Mouse (Mus musculus) forelimb bud, embryonic 11.5 days (tissue): ENCODE data around the gene Selenoh.

ENCODE experiments used
- DNase-seq: peaks from one replicate; pipeline ENCODE4 v3.0.0-alpha.2; 2012; ENCODE audit warnings: low read depth, low spot score

The Selenoh gene

DNA sequence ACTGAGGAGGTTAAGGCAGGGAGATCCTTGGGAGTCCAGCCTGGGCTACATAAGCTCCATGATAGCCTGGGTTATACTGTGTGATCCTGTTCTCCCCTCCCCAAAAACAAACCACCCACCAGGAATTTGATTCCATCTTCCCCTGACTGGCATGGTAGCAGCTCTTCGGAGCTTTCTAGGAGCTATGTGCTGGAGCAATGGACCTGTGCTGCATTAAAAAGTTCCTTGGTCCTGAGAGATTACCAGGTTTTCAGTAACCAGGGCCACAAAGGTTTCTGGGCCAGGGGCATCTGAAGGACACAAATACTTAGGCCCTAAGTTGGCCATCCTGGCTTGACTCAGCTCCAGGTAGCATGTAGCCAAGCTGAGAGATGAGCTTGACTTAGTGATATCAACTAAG is 38.6 kb downstream of the Selenoh start:
- no peak for DNase-seq

DNA sequence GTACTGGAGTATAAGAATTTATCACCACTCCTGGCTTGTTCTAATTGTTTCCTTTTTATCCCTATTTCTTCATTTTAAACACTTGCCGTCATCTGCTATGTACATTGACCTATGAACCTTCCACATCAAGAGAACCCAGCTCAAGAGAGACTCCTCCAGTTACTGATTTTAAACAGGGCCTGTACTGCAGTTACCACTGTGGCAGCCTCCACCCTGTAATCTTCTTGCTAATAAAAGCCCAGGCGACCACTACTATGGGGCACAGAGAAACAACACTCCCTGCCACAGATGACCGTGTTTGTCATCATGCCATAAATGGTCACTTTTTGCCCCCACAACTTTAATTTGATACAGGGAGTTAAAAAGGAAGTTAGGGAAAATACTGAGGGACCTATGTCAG is 43.5 kb downstream of the Selenoh start:
- DNase-seq: no peak

DNA sequence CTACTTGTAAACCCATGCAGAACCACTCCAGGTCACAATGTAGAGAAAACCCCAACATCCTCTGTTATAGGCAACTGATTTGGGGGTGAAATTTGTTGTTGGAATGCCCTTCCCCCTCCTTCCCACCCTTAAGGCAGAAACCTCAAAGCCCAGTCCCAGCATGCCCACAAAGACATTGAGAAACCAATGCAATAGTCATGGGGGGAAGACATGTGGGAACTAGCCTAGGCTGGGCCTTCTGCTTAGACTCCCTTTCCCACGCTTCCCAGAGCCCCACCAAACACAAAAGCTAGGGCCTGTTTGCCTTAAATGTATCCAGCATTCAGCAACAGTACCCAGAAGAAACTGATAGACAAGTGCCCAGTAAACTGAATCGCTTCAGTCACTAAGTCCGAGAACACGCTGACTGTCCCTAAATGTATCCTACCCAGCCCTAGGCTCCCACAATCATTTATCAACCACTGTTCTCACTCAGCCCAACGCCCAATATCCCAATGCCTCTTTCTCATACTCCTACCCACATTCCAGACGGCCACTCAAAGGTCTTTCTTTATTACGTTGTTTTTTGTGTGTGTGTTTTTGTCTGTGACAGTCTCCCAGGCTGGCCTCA is 44.1 kb downstream of the Selenoh start:
- no peak for DNase-seq

GRCm38 (mm10) chr2:84624201-84624600 is 46.4 kb downstream of the Selenoh start:
- DNase-seq: no peak

DNA sequence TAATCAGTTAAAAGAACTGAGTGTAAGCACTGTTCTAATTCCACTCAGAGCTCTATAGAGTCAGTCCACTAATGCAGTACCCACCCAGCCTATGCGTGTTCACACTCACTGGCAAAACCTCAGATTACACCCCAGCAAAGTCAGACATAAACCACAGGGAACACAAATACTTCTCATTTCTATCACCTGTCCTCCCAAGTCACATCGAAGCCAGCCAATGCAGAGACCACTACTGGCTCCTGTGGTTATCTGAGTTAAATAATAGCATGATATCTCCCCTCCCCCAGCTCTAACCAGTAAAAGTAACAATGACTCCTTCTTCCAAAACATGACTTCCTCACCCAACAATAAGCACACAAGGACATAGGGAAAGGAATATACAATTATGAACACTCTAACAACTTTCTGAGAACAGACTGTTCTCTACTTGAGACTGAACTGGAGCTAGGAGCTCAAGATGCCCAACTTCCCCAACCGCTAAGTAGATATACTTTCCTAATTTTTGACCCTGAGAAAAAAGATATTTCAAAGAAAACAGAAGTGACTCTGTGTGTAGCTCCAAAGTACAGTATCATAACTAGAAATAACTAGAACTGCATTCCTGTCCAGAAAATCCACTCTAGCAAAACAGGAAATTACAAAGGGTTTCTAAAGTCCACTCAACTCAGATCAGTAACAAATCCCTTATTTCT is 47.0 kb downstream of the Selenoh start:
- DNase-seq: no peak

GRCm38 (mm10) chr2:84622668-84623067 is 47.9 kb downstream of the Selenoh start:
- DNase-seq: no peak

- DNase-seq: no peak
These were observed 50.8 kb downstream of the Selenoh start for GRCm38 (mm10) chr2:84619646-84620340.
